Mouse (Mus musculus): ENCODE results near the gene Eif4g3. TPM values are rescaled to one million over a fixed set of nuclear protein-coding genes. Genes with fewer than 3 reads are reported as not detected.

Eif4g3 gene
- polyA plus RNA-seq, 1 experiment from 2014 or later, result 49.5 TPM

DNA sequence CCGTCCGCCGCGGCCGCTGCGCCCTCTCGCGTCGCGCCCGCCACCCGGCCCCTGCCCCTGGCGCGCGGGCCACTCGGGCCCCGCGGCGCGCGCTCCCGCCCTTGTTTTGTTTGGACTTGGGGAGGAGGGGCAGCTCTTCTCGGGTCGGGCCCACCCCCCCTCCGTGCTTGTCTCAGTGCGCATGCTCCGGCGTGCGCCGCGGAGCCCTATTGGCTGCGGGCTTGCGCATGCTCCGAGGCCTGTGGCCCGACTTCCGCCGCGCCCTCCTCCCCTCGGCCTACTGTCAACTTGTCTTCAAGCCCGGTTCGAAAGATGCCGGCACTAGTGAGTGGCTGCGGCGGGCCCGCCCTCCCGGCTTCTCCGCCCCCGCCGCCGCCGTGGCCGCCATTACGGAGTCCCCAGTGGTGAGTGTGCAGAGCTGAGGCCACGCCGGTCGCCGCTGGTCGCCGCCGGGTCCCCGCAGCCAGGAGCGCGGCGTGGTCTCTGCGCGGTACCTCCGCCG, 224.1 kb downstream of the Eif4g3 start:
- H3K4me2 ChIP-seq, result peak overlapping the region; percentile 84
- peak; percentile 97 for ATAC-seq (ENCODE audit: low FRiP score)
- H3K27me3 ChIP-seq (replicated peaks), result no peaks in the 10 kb centered on the region
- under 1% methylated on average over 64 of the region's 68 CpGs for WGBS
- H3K36me3 ChIP-seq, result peaks cover 4% of the 10 kb centered on the region
- peak overlapping the region; percentile 81 for H3K4me3 ChIP-seq (replicated peaks)
- peaks cover 49% of the 10 kb centered on the region for H3K4me1 ChIP-seq
- peak overlapping the region; percentile 100 for H3K27ac ChIP-seq (replicated peaks)
- H3K9me3 ChIP-seq (replicated peaks), result no peaks in the 10 kb centered on the region
- H3K9ac ChIP-seq (replicated peaks), result peak overlapping the region; percentile 99

DNA sequence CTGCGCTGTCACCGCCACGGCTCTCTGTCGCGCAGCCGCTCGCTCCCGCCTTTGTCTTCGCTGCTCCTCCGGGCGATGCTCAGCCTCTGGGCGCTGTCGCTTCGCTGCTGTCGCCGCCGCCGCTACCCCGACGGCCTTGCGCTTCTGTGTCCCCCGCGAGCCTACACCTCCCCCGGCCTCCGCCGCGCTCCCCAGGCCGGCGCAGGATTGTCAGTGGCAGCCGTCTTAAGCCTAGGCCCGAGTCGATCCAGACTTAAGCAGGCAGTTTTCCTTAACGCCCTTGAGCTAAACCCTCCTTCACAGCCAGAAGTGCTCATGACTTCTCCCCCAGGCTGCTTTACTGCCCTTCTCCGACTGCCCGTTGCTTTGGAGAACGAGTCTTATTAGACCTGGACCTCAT, 224.6 kb downstream of the Eif4g3 start:
- peak; percentile 3; the same call in 1 of the 2 replicates for ATAC-seq (ENCODE audit: low FRiP score)
- WGBS, result under 1% methylated on average over 36 of the region's 36 CpGs
- Histone ChIP-seq H3K4me1 (peaks cover 49% of the 10 kb centered on the region), H3K9me3 (replicated peaks) (no peaks in the 10 kb centered on the region), H3K27me3 (replicated peaks) (no peaks in the 10 kb centered on the region), H3K4me3 (replicated peaks) (peak overlapping the region; percentile 81), H3K27ac (replicated peaks) (peak overlapping the region; percentile 100), H3K9ac (replicated peaks) (peak overlapping the region; percentile 89), H3K4me2 (peak overlapping the region; percentile 77), H3K36me3 (peaks cover 9% of the 10 kb centered on the region)

DNA sequence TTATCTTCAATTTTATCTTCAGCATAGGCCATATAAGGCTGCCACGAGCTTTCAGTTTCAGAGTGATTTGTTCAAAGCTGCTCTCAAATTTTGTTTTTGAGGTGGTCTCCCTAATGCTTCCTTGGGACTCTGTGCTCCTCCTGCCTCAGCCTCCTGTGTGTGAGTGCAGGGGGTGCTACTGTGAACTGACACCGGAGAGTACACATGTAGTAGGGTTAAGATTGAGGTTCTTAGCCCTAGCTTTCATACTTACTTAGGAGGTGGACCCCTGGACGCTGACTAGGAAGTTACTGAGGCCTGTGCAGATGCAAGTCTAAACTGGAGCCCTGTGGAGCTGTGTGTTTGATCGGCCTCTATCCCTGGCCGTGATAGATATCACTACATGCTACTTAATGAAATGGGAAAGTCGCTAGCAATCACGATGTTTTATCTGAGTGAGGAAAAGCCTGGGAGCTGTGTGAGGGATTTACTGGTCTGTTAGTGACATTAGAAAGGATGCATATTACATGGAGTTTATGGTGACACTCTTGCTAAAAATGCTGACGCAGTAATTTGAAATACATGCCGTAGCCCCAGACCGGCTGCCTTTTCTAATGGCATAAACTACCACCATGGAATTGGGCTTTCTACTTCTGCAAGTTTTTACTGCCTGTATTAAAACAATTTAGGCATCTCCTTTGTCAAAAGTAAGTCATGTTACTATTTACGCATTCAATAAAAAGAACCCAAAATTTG, 225.3 kb downstream of the Eif4g3 start:
- ATAC-seq (ENCODE audit: low FRiP score), result no peak
- H3K27ac ChIP-seq (replicated peaks), result peak overlapping the region; percentile 100; the same call in 1 of the 2 replicates

DNA sequence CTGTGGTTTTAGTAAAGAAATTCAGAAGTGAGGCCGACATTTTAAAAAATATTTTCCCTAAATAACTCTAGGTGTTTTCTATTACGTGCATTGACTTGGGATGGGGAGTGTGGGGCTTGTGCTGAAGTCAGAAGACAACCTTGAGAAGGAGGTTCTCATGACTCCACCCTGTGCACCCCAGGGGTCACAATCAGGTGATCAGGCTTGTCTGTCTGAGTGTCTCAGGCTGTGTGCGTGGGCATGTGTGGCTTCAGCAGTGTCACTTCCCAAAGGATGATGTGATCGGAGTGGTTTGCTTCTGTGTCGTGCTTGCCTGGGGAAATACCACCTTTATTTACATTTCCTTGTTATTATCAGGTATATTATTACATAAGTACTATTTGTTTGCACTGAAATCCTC, 226.5 kb downstream of the Eif4g3 start:
- Histone ChIP-seq H3K4me3 (replicated peaks) (no peak overlapping the region), H3K4me2 (no peak overlapping the region), H3K4me1 (peaks cover 49% of the 10 kb centered on the region), H3K27me3 (replicated peaks) (no peaks in the 10 kb centered on the region), H3K27ac (replicated peaks) (no peak overlapping the region), H3K9me3 (replicated peaks) (no peaks in the 10 kb centered on the region), H3K9ac (replicated peaks) (no peak overlapping the region), H3K36me3 (peaks cover 28% of the 10 kb centered on the region)
- ATAC-seq (ENCODE audit: low FRiP score), result no peak
- 95% methylated on average over 5 of the region's 5 CpGs for WGBS

More for the DNA sequence above, 225.3 kb downstream of the Eif4g3 start:
- peak overlapping the region; percentile 81 for H3K4me3 ChIP-seq (replicated peaks)
- peak overlapping the region; percentile 89 for H3K9ac ChIP-seq (replicated peaks)
- H3K4me1 ChIP-seq, result peaks cover 49% of the 10 kb centered on the region
- 77% methylated on average over 11 of the region's 11 CpGs for WGBS
- H3K27me3 ChIP-seq (replicated peaks), result no peaks in the 10 kb centered on the region
- peak overlapping the region; percentile 77 for H3K4me2 ChIP-seq
- H3K36me3 ChIP-seq, result peaks cover 16% of the 10 kb centered on the region
- no peaks in the 10 kb centered on the region for H3K9me3 ChIP-seq (replicated peaks)

DNA sequence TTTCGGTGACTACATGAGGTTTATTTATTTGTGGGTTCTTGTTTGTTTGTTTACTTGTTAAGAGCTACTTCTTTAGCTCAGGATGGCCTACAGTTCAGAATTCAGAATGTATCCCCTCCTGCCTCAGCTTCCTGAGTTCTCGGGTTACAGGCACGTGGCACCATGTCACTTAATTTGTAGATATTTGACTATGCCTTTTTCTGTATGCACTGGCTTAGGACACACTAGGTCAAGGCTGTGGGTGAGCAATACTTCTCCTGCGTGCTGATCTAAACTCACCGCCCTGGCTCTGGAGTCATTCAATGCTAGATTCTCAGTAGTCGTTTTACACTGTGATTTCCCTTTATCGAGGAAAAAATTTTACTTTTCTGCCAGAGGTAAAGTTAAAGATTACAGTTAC, 227.9 kb downstream of the Eif4g3 start:
- no peak for ATAC-seq (ENCODE audit: low FRiP score)
- H3K27ac ChIP-seq (replicated peaks), result no peak overlapping the region
- peaks cover 37% of the 10 kb centered on the region for H3K36me3 ChIP-seq
- no peak overlapping the region for H3K4me3 ChIP-seq (replicated peaks)
- H3K9ac ChIP-seq (replicated peaks), result no peak overlapping the region
- WGBS, result 92% methylated on average over 7 of the region's 7 CpGs
- no peaks in the 10 kb centered on the region for H3K9me3 ChIP-seq (replicated peaks)
- H3K4me1 ChIP-seq, result peaks cover 40% of the 10 kb centered on the region
- no peaks in the 10 kb centered on the region for H3K27me3 ChIP-seq (replicated peaks)
- H3K4me2 ChIP-seq, result no peak overlapping the region

DNA sequence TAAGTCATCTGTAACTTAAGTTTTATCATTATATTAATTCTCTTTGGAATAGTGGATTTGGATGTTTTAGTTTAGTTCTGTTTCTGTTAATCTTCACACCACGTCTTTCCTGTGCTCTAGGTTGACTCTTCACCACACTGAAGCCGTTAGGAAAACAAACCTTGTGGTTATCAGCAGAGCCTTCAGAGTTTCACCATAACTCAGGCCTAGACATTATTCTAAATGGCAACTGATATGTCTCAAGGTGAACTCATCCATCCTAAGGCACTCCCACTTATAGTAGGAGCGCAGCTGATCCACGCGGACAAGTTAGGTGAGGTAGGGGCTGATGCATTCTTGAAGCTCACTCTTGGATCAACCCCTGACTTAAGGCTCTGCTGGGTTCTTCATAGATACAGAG, 228.6 kb downstream of the Eif4g3 start:
- Histone ChIP-seq H3K4me1 (peaks cover 36% of the 10 kb centered on the region), H3K4me2 (no peak overlapping the region), H3K9ac (replicated peaks) (no peak overlapping the region), H3K9me3 (replicated peaks) (no peaks in the 10 kb centered on the region), H3K4me3 (replicated peaks) (no peak overlapping the region), H3K27ac (replicated peaks) (no peak overlapping the region), H3K27me3 (replicated peaks) (no peaks in the 10 kb centered on the region), H3K36me3 (peaks cover 44% of the 10 kb centered on the region)
- no peak for ATAC-seq (ENCODE audit: low FRiP score)
- 93% methylated on average over 5 of the region's 5 CpGs for WGBS

DNA sequence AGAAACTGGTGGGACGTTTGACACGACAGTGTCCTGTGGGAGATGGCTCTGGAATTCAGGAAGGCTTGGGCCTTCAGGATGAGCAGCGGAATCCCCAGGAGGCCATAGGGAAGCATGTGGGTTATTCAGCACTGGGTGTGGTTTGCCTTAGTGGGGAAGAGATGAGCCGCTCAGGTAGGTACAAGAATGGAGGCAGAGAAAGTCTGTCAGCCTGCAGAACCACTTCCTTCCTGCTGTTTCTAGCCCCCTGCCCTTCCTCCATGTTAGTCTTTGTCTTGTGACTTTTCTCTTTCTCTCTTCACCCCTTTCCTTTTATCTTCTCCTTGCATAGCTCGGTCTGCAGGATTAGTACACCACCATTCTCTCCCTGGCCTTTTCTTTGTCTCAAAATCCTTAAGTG, 229.6 kb downstream of the Eif4g3 start:
- Histone ChIP-seq H3K4me2 (no peak overlapping the region), H3K27ac (replicated peaks) (no peak overlapping the region), H3K4me3 (replicated peaks) (no peak overlapping the region), H3K9me3 (replicated peaks) (no peaks in the 10 kb centered on the region), H3K9ac (replicated peaks) (no peak overlapping the region), H3K36me3 (peaks cover 52% of the 10 kb centered on the region), H3K4me1 (peaks cover 36% of the 10 kb centered on the region), H3K27me3 (replicated peaks) (no peaks in the 10 kb centered on the region)
- WGBS, result 92% methylated on average over 5 of the region's 5 CpGs
- ATAC-seq (ENCODE audit: low FRiP score), result no peak

DNA sequence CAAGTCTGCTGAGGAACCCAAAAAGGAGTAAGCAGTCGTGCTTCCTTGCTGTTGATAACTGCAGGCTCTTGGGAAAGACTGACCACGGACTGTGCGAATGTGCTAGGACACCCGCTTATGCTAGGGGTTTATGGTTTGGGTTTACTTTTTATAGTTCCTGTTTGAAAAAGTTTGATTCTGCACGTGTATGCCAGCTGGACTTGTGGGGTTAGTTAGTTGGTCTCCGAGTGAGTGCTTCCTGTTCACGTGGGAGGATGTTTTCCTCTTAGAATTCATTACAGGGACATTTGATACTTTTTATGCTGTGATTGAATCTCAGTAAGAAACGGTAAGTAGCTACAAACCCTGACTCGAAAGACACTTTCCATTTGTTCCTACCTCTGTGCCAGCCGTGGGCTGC, 230.8 kb downstream of the Eif4g3 start:
- no peak overlapping the region for H3K4me2 ChIP-seq
- no peaks in the 10 kb centered on the region for H3K27me3 ChIP-seq (replicated peaks)
- no peak for ATAC-seq (ENCODE audit: low FRiP score)
- no peak overlapping the region for H3K9ac ChIP-seq (replicated peaks)
- WGBS, result 90% methylated on average over 10 of the region's 10 CpGs
- H3K4me1 ChIP-seq, result peaks cover 25% of the 10 kb centered on the region
- peaks cover 63% of the 10 kb centered on the region for H3K36me3 ChIP-seq
- H3K4me3 ChIP-seq (replicated peaks), result no peak overlapping the region
- no peaks in the 10 kb centered on the region for H3K9me3 ChIP-seq (replicated peaks)
- no peak overlapping the region for H3K27ac ChIP-seq (replicated peaks)

DNA sequence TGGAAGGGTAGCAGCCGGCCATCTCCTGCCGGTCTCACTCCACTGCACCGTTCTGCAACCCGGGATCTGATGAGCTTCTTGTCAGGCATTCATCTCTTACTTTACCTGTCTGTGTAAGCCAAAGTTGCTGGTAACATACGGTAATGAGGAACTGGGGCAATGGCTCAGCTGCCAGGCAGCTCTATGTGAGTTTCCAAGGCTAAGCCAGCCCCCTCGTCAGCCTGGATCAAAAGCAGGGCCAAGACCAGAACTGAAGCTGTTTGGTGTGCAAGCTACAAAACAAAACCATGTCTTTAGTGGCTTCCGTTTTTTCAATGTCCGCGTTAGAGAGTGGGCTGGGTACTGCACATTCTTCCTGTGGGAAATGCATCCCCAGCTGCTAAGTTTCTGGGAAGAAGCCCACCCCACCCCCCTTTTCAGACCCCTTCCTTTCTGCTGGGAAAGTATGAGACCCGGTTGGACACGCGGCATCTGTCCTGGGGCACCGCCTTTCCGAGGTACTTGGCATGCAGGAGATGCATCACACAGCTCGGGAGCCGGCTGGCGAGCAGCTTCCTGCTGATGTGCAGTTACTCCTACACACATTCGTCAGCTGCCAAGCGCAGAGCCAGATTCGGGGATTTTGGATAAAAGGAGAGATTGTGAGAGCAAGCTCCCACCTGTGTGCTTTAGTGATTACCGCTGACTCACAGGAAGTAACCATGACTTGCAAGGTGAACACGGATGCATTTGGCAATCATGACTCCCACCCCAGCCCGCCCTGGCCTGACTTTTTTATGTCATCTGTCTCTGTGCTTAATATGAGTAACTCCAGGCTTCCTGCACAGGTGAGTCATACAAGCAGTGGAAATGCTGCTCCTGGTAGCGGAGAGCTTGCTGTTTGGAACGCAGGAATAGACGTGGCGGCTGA, 254.2 kb downstream of the Eif4g3 start:
- no peak overlapping the region for H3K27ac ChIP-seq (replicated peaks)

DNA sequence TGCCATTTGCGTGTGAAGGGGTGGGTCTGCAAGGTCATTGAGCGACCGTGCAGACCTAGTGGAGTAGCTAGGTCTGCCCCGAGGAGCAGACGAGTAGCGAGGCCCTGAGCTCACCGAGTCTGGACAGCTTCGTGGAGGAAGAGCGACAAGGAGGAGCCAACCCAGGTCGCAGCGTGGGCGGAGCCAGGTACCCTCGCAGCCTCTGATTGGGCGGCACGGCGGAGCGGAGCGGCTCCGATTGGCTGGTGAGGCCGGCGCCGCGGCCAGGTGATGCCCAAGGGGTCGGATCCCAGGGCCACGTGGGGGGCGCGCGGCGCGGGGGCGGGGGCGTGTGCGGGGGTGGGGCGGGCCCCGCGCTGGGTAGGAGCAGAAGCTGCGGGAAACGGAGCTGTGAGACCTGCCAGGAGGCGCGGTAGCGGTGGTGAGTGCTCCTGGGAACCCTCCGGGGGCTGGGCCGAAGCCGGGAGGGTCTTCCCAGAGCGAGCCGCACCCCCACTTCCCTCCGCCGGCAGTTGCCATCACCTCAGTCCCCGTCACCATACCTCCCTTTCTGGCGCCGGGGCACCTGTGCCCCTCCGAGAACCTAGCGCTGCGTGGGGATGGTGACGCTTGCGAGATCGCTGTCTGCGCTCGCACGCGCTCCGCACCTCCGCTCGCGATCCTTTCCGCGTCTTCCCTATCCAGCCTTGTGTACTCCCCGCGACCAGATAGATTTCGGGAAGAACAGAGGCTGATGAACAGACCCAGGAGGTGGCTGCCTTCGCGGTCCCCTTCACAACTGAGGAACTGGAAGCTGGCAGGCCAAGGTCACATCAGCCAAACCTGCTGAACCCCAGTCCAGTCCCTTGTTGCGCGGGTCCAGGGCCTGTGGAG, 257.5 kb downstream of the Eif4g3 start, which contains the start of the genes Sh2d5 and Kif17:
Sh2d5 (plus strand) TSS at position 316 of the 873 bp plus-strand sequence.
Kif17 (plus strand) TSS at position 348 of the 873 bp plus-strand sequence.
- Histone ChIP-seq H3K4me2 (peak within 1 kb of the TSS; percentile 88), H3K27ac (replicated peaks) (peak within 1 kb of the TSS; percentile 84), H3K9ac (replicated peaks) (peak within 1 kb of the TSS; percentile 63), H3K4me1 (peaks cover 47% of the 10 kb centered on the region), H3K4me3 (replicated peaks) (peak within 1 kb of the TSS; percentile 66), H3K36me3 (peaks cover 10% of the 10 kb centered on the region), H3K27me3 (replicated peaks) (no peaks in the 10 kb centered on the region), H3K9me3 (replicated peaks) (no peaks in the 10 kb centered on the region)
- under 1% methylated on average over 71 of the region's 74 CpGs for WGBS
- ATAC-seq (ENCODE audit: low FRiP score), result peak; percentile 95

More for the DNA sequence above, 254.2 kb downstream of the Eif4g3 start:
- Histone ChIP-seq H3K4me2 (no peak overlapping the region), H3K9ac (replicated peaks) (no peak overlapping the region), H3K36me3 (peaks cover 41% of the 10 kb centered on the region), H3K9me3 (replicated peaks) (no peaks in the 10 kb centered on the region), H3K4me3 (replicated peaks) (no peak overlapping the region), H3K4me1 (peaks cover 28% of the 10 kb centered on the region), H3K27me3 (replicated peaks) (no peaks in the 10 kb centered on the region)
- WGBS, result 52% methylated on average over 27 of the region's 27 CpGs
- no peak for ATAC-seq (ENCODE audit: low FRiP score)

DNA sequence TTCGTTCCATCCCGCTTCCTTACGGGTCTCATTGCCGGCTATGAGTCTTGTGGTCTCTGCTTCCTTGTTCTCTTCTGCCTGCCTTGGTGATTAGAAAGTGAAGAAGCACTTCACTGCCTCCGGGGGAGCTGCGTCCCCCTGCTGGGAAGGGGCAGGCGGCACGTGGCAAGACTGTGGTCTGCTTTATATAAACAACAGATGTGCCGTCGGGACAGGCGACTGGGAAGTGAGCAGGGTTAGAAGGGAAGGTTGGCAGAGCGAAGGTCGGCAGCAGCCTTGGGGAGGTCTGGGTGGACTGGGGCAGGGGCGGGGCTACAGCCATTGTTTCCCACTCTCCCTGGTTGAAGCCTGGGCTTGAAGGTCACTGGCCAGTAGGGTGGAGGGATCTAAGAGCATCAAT, 259.0 kb downstream of the Eif4g3 start:
- peak overlapping the region; percentile 88 for H3K4me2 ChIP-seq
- H3K27me3 ChIP-seq (replicated peaks), result no peaks in the 10 kb centered on the region
- 2% methylated on average over 14 of the region's 14 CpGs for whole genome bisulfite sequencing
- peak overlapping the region; percentile 66 for H3K4me3 ChIP-seq (replicated peaks)
- H3K36me3 ChIP-seq, result no peaks in the 10 kb centered on the region; the same call in 1 of the 2 replicates
- peak overlapping the region; percentile 63 for H3K9ac ChIP-seq (replicated peaks)
- peaks cover 47% of the 10 kb centered on the region for H3K4me1 ChIP-seq
- H3K27ac ChIP-seq (replicated peaks), result peak overlapping the region; percentile 37; the same call in 1 of the 2 replicates
- no peaks in the 10 kb centered on the region for H3K9me3 ChIP-seq (replicated peaks)
- ATAC-seq (ENCODE audit: low FRiP score), result no peak
